Mouse (Mus musculus) kidney, adult 8-10 months (tissue): Measurements from ENCODE around the gene Ccdc40.

ENCODE experiments used
- DNase-seq, 2 experiments: peaks; one replicate each; pipeline ENCODE4 v3.0.0; 2022

The Ccdc40 gene

GRCm38 (mm10) chr11:119228091-119228781 is at the start of gene Ccdc40, which contains the start of gene Tbc1d16:
Gene Ccdc40 (plus strand): TSS chr11:119228572.
Gene Tbc1d16 (minus strand): TSS chr11:119228499.
- peak; percentile 41 to 55 for DNase-seq

DNA sequence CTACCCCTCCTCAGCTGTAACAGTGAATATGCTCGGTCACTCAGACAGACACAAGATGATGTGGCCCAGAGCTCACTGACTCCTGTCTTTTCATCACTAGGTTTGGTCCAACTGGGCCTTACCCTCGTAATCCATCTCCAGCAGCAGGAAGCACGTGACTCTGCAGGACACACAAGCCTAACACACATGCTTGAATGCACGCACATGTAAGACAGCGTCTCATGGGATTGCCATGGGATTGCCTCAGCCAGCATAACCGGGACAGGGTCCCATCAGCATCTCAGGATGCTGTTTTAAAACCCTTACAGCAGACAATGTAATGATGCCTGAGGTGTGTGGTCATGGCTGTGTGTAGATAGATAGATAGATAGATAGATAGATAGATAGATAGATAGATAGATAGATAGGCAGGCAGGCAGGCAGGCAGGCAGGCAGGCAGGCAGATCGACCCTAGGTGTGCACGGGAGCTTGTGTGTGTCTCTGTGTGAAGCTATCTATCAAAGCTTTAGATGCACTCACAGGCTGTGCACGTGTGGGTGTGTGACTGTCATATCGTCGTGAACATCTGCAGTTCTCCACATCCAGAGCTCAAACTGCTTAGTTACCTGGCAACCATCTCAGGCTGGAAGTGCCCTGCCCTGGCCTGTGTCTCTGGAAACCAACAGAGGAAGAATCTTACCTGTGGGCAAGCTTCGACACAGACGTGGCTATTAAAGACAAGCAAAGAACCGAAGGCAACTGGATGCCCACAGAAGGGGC is 47.4 kb upstream of the Ccdc40 start:
- DNase-seq = no peak

DNA sequence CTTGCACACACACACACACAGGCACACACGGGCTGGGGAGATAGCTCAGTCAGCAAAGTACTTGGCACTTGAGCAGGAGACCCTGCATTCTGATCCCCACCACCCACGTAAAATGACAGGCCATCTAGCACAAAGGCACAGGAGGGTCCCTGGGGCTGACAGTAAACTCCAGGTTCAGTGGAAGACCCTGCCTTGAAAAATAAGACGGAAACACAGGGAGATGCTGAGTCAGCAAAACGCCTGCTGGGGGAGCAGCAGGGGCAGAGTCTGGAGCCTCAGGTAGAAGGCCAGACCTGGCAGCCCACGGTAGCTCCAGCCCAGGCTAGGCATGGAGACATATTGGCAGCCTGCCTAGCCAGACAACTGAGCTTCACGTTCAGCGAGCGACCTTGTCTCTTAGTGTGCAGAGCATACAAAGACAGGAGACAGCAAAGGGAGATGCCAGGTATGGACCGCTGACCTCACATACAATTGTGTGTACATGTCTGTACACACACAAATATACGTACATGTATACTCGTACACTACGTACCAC is 46.4 kb upstream of the Ccdc40 start:
- DNase-seq = no peak

DNA sequence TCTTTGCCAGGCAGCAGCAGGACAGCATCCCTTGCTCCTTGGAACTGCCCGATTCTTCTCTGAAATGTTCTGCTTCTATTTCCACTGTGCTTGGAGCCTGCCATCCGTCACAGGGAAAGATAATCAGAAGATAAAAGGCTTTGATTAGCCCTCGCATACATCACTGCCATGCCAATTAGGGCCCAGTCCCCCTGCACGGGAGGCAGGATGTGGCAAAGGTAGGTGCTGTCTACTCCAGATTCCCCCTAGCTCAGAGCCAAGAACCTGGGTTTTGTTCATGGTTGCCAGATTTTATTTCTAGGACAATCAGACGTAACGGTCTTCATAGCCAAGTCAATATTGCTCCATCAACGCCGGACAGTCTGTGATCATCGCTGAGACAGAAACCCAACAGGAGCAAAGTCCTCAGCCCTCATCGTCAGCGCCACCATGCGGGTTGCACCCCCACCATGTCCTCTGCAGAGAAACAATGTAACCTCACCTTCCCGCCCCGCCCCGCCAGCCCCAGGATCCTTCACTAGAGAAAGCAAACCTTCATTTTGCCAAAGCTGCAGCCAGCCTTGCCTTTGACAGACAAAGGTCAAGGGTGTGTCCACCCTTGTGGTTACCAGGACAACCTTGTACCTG is 44.6 kb upstream of the Ccdc40 start:
- DNase-seq = peak in 1 of 2 experiments; percentile 70

GRCm38 (mm10) chr11:119186381-119186780 is 42.0 kb upstream of the Ccdc40 start:
- DNase-seq = no peak

DNA sequence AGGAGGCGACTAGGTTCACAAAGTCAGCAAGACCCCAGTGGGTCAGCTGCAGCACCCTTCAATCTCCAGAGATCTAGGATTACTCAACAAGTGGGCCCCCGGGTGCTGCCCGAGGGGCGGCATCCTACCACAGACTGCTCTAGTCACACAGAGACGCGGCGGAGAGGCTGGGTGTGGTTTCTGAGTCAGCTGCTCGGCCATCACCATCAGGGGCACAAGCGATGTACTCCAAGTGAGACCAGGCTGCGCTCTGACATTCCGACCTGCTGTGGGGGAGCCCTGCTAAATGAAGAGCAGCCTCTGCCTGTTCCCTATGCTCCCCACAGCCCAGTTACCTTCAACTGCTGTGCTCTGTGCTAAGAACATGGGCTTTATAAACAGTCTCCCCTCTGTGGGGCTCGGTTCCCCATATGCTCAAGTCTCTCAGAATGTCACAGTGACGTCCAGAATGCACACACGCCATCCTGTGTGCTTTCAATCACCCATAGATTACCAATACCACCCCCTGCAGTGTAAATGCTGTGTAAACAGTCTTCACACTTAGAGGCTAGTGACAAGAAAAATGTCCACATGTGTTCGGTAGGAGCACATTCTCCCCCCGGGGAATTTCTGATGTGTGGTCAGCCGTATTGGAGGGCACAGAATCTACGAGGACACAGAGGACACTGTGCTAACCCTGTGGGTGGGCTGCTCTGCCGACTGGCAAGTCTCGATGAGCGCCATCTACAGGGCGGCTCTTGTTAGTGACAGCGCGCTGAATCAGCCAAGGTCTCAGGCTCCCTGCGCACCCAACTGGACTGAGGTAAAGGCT is 41.2 kb upstream of the Ccdc40 start:
- peak in 1 of 2 experiments; percentile 66 for DNase-seq

- DNase-seq = no peak
Measured at GRCm38 (mm10) chr11:119187800-119188197, 40.6 kb upstream of the Ccdc40 start.

- DNase-seq = peak in 1 of 2 experiments; percentile 36
Measured at GRCm38 (mm10) chr11:119188389-119188788, 40.0 kb upstream of the Ccdc40 start.

DNA sequence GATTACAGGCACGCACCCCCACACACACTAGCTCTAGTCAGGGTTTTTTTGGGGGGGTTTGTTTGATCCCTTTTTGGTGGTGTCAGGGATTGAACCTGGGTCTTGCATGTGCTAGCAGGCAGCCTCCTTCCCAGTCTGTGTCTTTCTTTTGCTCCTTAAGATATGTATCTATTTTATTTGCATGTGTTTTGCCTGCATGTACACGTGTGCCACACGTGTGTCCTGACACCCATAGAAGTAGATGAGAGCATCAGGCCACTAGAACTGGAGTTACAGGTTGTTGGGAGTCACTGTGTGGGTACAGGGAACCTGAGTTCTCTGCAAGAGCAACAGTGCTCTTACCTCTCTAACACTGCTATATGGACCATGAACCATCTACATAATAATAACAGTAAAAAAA is 39.1 kb upstream of the Ccdc40 start:
- DNase-seq = no peak

GRCm38 (mm10) chr11:119190498-119190897 is 37.9 kb upstream of the Ccdc40 start:
- DNase-seq = peak; percentile 54 to 73

DNA sequence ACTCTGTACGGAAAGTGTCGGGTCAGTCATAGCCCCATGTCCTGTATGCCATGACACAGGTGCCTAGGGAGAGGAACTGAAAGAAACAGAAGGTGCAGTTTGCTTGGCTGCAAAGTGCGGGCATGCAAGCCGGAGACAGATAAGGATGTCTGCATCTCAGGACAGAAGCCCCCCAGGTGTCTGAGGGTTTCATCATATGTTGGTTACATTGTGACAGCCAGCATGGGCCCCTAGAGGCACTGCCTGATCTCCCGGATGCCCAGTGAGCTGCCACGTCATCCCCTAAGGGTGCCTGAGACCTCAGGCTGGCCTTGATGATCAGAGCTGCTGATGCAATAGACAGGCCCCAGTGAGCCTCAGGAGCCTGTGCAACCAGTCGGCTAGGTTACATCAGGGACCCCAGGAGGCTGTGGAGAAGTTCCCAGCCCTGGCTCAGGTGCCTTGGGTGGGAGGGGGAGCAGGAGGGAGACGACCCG is 36.7 kb upstream of the Ccdc40 start:
- DNase-seq = no peak

DNA sequence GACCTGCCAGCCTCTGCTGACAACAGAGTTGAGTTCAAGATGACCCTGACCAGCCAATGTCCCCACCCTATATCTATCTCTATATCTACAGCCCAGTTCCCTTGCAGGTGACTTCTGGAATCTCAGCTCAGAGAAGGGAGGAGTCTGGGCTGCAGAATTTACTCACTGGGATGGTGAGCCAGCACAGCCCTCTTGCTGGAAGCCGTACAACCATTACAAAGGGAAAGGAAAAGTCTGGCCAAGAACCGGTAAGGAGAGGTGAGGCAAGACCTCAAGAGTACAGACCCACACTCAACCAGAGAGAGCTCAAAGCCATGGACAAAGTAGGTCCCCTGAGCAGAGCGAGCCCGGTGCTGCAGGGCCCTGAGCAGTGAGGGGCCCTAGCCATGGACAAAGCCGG is 36.2 kb upstream of the Ccdc40 start:
- DNase-seq = no peak

GRCm38 (mm10) chr11:119192605-119193004 is 35.8 kb upstream of the Ccdc40 start:
- DNase-seq = no peak

DNA sequence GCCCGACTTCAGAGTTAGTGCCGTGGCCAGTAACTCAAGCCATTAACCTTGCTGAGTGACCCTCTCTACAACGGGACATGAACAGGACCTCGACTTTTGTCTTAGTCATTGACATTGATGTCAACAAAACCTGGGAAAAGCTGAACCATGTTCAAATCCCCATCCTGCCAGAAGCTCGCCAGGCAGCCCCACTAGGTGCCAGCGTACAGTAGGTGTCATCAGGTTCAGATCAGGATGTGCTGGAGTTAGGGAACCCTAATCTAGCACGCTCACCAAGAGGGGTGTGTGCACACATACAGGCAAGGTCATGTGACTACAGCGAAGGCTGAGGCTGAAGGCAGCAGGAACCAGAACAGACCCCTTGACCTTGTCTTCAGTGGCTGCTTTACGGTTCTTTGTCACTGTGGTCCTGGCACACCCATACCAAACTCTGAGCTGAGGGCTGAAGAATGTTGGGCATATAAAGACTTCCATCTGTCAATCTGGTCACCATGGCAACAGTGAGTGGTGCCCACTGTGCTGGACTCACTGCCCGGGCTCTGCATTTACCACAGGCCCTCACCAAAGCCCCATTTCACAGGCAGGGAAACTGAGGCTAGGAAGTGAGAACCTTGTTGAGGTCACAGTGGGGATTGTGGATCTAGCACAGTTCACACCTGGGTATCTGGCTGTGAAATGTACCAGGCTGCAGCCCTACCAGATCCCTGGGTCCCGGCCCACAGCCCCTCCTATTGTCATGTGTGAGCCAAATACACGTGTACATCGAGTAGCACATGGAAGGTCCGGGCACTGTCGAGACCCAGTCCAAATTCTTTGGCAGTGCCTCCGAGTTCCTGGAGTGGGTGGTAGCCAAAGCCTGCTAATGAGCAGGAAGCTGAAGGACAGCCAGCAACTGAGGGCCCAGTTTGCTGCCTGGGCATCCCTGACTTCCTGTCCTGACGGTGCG is 30.5 kb upstream of the Ccdc40 start:
- no peak for DNase-seq

- no peak for DNase-seq
Measured at GRCm38 (mm10) chr11:119198564-119199232, 29.7 kb upstream of the Ccdc40 start.

DNA sequence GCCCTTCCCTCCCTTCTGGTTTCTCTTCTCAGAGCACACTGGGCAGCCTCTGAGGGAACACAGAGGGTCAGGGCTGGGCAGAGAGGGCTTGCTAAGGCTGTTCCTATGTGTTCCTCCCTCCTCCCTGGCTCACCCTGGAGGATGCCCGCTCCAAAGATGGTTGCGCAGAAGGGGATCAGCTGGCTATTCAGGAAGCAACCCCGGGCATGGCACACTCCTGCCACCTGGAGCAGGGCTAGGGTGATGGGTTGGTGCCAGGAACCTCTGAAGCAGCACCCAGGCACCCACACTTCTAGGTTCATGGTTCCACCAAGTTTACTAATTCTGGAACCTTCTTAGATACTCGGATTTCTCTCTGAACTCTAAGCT is 29.2 kb upstream of the Ccdc40 start:
- DNase-seq = no peak

DNA sequence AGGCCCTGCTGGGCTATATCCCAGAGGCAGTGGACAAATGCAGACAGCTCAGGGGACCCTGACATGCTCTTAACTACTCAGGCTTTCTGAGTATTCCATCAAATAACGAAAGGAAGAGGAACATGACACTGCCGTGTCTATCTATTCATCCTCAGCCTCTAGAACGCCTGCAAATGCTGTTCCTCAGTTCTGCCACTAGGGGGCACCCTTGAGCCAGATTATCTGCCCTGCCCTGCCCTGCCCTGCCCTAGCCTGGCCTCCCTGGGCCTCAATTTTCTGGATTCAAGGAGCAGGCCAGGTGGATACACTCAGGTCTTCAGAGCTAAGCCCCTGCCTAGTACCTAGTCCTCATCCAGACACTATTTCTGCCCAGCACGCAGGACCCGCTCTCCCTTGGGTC is 24.9 kb upstream of the Ccdc40 start:
- DNase-seq = no peak

GRCm38 (mm10) chr11:119205738-119206137 is 22.6 kb upstream of the Ccdc40 start:
- no peak for DNase-seq

DNA sequence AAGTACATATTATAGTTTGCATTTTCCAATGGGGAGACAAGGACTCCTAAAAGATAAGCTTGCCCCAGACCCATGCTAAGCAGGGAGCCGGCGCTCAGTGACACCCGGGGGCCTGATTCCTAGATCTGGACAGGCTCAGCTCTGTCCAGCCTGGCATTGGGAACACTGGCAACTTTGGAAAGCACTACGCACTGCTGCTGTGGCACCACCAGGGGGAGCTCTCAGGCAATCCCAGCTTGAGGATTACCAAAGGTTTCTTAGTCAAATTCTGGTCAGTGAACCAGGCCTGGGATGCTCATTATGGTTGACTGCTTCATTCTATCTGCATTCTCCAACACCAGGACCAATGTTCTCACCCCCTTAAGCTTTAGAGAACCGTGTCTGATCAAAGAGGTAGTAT is 21.8 kb upstream of the Ccdc40 start:
- DNase-seq = peak in 1 of 2 experiments; percentile 65

GRCm38 (mm10) chr11:119207986-119208385 is 20.4 kb upstream of the Ccdc40 start:
- no peak for DNase-seq

GRCm38 (mm10) chr11:119208870-119209370 is 19.5 kb upstream of the Ccdc40 start:
- DNase-seq = no peak
